Mouse (Mus musculus): ENCODE measurements around the gene Rnase2b.

GRCm38 (mm10) chr14:51113476-51113875 is 48.6 kb upstream of the Rnase2b start:
- TF ChIP-seq CTCF (conservative IDR thresholded peaks at IDR 0.05; ENCODE audit: low read length): no peak
- no peak for TF ChIP-seq NANOG (IDR thresholded peaks at IDR 0.05; ENCODE audit: borderline replicate concordance, low read length)

Data from E14TG2a.4 (cell line).